Mouse (Mus musculus) olfactory bulb, adult 2 months (tissue): ENCODE measurements around the gene Exosc8.

Experiments
- CTCF ChIP-seq: fragments of 200-500 bp; IDR thresholded peaks from 2 replicates; pipeline ENCODE4 v1.5.1; 2012; ENCODE audit warnings: low read depth, mild to moderate bottlenecking, low read length, moderate library complexity; ENCODE audit not compliant: insufficient read depth
- POLR2A ChIP-seq: fragments of 200-500 bp; IDR thresholded peaks from 2 replicates; pipeline ENCODE4 v1.6.1; 2012; ENCODE audit warnings: mild to moderate bottlenecking, low read depth, low read length, moderate library complexity; ENCODE audit not compliant: insufficient read depth

DNA sequence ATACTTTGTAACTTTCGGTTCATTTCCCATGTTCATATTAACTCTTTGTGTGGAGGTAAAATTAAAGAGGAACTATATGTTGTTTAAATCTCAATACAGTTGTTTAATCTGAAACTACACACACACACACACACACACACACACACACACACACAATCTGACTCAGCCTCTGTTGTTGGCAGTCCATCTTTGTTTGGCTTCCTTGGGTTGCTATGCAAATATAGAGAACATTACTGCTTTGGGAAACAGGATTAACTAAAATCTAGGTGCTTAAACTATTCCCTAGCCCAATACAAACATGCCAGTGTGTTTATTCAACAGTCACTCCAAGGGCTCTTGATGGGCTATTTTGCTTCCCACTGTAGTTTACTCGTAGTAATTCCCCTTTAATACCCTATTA is 47.9 kb downstream of the Exosc8 start:
- TF ChIP-seq CTCF, result no peak
- TF ChIP-seq POLR2A, result no peak
